Mouse (Mus musculus) limb, embryonic 14.5 days (tissue): ENCODE results near the gene Rbms1. TPM values are rescaled to one million over a fixed set of nuclear protein-coding genes. Genes with fewer than 3 reads are reported as not detected.

Experiments
- ATAC-seq: fragments of 200-750 bp; cut with Nextera tagmentation; 2 replicates; pipeline ENCODE4 v1.8.0; 2017; ENCODE audit warnings: low read depth, moderate number of reproducible peaks, moderate TSS enrichment; ENCODE audit not compliant: low FRiP score
- DNase-seq: peaks from one replicate; pipeline ENCODE4 v3.0.0-alpha.2; 2015; ENCODE audit warnings: low spot score
- H3K27ac ChIP-seq: fragments of 300-500 bp; sonication (generic); replicated peaks from 2 replicates; pipeline ENCODE4 v1.5.1; 2014; ENCODE audit warnings: low read depth, mild to moderate bottlenecking, low read length, moderate library complexity, mixed read lengths
- H3K27me3 ChIP-seq: fragments of 300-500 bp; sonication (generic); 2 replicates; pipeline ENCODE4 v1.6.1; 2014; ENCODE audit warnings: low read length, mixed read lengths; ENCODE audit not compliant: control insufficient read depth, insufficient read depth
- H3K36me3 ChIP-seq: fragments of 300-500 bp; sonication (generic); 2 replicates; pipeline ENCODE4 v1.6.1; 2014; ENCODE audit warnings: mild to moderate bottlenecking, low read length, moderate library complexity, mixed read lengths; ENCODE audit not compliant: control insufficient read depth, insufficient read depth
- H3K4me1 ChIP-seq: fragments of 300-500 bp; sonication (generic); 2 replicates; pipeline ENCODE4 v1.6.1; 2014; ENCODE audit warnings: antibody characterized with exemption, low read length, mixed read lengths; ENCODE audit not compliant: control insufficient read depth, insufficient read depth
- H3K4me2 ChIP-seq: fragments of 300-500 bp; sonication (generic); replicated peaks from 2 replicates; pipeline ENCODE4 v1.6.1; 2014; ENCODE audit warnings: low read depth, mild to moderate bottlenecking, low read length, moderate library complexity; ENCODE audit not compliant: severe bottlenecking
- H3K4me3 ChIP-seq: fragments of 300-500 bp; sonication (generic); replicated peaks from 2 replicates; pipeline ENCODE4 v1.5.1; 2014; ENCODE audit warnings: low read length
- H3K9ac ChIP-seq: fragments of 300-500 bp; sonication (generic); 2 replicates; pipeline ENCODE4 v1.6.1; 2014; ENCODE audit warnings: mild to moderate bottlenecking, low read depth, low read length, moderate library complexity; ENCODE audit not compliant: severe bottlenecking
- H3K9me3 ChIP-seq: fragments of 300-500 bp; sonication (generic); 2 replicates; pipeline ENCODE4 v1.6.1; 2016; ENCODE audit warnings: low read length; ENCODE audit not compliant: control insufficient read depth
- POLR2A ChIP-seq: fragments of 200-500 bp; IDR thresholded peaks from 2 replicates; pipeline ENCODE4 v1.8.0; 2012; ENCODE audit warnings: inconsistent platforms, mild to moderate bottlenecking, moderate library complexity, borderline replicate concordance; ENCODE audit not compliant: insufficient read depth, insufficient read length; ENCODE audit errors: extremely low read depth
- WGBS: fragments of 180-500 bp; shearing (Covaris S2); extraction: QIAGEN DNeasy Blood & Tissue Kit; methylation state at CpG from one replicate; pipeline ENCODE4 v1.1.7; 2014; 5-methylcytosine and 5-hydroxymethylcytosine counted together
- polyA plus RNA-seq, 2 experiments: library from polyadenylated mRNA; depleted of rRNA in 1 of 2; stranded (reverse) in 1 of 2; unstranded in 1 of 2; fragments of >200 nt; fragmentation: Nextera tagmentation in 1 of 2; extraction: Ambion mirVana in 1 of 2; gene quantifications; 2 replicates each; pipeline versions ENCODE4 v1.2.1 to v1.2.3; 2012 to 2014

Gene Rbms1
- polyA plus RNA-seq, 2 experiments = 84.9 to 118 TPM

GRCm38 (mm10) chr2:60840922-60841321, 122.1 kb downstream of the Rbms1 start:
- Histone ChIP-seq H3K27ac (no peak overlapping the region), H3K27me3 (no peaks in the 10 kb centered on the region), H3K4me1 (peaks cover 31% of the 10 kb centered on the region), H3K36me3 (peaks cover 16% of the 10 kb centered on the region), H3K9me3 (no peaks in the 10 kb centered on the region), H3K4me2 (no peak overlapping the region), H3K9ac (no peak overlapping the region), H3K4me3 (no peak overlapping the region)
- 66% methylated on average over 4 of the region's 4 CpGs for WGBS
- ATAC-seq (no peak), DNase-seq (no peak)
- TF ChIP-seq POLR2A = no peak

DNA sequence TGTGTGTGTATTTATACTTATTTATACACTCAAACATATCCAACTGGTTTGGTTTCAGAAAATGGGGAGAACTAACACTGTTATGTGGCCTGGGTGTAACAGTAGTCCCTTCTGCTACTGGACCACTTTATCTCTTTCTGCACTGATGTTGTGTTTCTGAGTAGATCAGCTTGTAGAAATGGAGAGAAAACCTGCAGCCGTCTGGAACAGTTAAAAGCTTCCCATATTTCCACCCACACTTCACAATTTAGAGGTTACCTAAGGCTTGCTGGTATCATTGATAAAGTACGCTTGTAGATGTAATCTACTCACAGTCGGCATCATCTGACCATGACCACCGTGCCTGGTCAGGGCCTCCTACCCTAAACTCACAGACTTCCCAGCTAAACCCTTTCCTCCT, 123.5 kb downstream of the Rbms1 start:
- H3K4me2 ChIP-seq = no peak overlapping the region
- ATAC-seq = no peak
- H3K9ac ChIP-seq = no peak overlapping the region
- no peak overlapping the region for H3K27ac ChIP-seq
- H3K9me3 ChIP-seq = no peaks in the 10 kb centered on the region
- peaks cover 16% of the 10 kb centered on the region for H3K36me3 ChIP-seq
- DNase-seq = no peak
- H3K27me3 ChIP-seq = no peaks in the 10 kb centered on the region
- WGBS = 86% methylated on average over 4 of the region's 4 CpGs
- no peak overlapping the region for H3K4me3 ChIP-seq
- H3K4me1 ChIP-seq = peaks cover 28% of the 10 kb centered on the region
- no peak for TF ChIP-seq POLR2A

GRCm38 (mm10) chr2:60838856-60839255, 124.1 kb downstream of the Rbms1 start:
- ATAC-seq (no peak), DNase-seq (no peak)
- 68% methylated on average over 5 of the region's 5 CpGs for WGBS
- H3K9ac ChIP-seq = no peak overlapping the region
- H3K4me3 ChIP-seq = no peak overlapping the region
- H3K27ac ChIP-seq = no peak overlapping the region
- no peaks in the 10 kb centered on the region for H3K27me3 ChIP-seq
- peaks cover 30% of the 10 kb centered on the region for H3K4me1 ChIP-seq
- no peaks in the 10 kb centered on the region for H3K9me3 ChIP-seq
- no peak overlapping the region for H3K4me2 ChIP-seq
- peaks cover 16% of the 10 kb centered on the region for H3K36me3 ChIP-seq
- TF ChIP-seq POLR2A = no peak

- Histone ChIP-seq H3K9ac (no peak overlapping the region), H3K27ac (no peak overlapping the region), H3K9me3 (no peaks in the 10 kb centered on the region), H3K36me3 (peaks cover 16% of the 10 kb centered on the region), H3K27me3 (no peaks in the 10 kb centered on the region), H3K4me3 (no peak overlapping the region), H3K4me1 (peaks cover 28% of the 10 kb centered on the region), H3K4me2 (no peak overlapping the region)
- no peak for TF ChIP-seq POLR2A
- DNase-seq (no peak), ATAC-seq (no peak)
- whole genome bisulfite sequencing = 86% methylated on average over 5 of the region's 5 CpGs
Measured at GRCm38 (mm10) chr2:60837616-60838015, 125.4 kb downstream of the Rbms1 start.

- Histone ChIP-seq H3K9ac (no peak overlapping the region), H3K27ac (no peak overlapping the region), H3K4me3 (no peak overlapping the region), H3K27me3 (no peaks in the 10 kb centered on the region), H3K4me2 (no peak overlapping the region), H3K4me1 (peaks cover 25% of the 10 kb centered on the region), H3K36me3 (peaks cover 6% of the 10 kb centered on the region; the same call in 1 of the 2 replicates), H3K9me3 (no peaks in the 10 kb centered on the region)
- TF ChIP-seq POLR2A = no peak
- DNase-seq (no peak), ATAC-seq (no peak)
- WGBS = 73% methylated on average over 7 of the region's 7 CpGs
Measured at GRCm38 (mm10) chr2:60836237-60836636, 126.8 kb downstream of the Rbms1 start.

DNA sequence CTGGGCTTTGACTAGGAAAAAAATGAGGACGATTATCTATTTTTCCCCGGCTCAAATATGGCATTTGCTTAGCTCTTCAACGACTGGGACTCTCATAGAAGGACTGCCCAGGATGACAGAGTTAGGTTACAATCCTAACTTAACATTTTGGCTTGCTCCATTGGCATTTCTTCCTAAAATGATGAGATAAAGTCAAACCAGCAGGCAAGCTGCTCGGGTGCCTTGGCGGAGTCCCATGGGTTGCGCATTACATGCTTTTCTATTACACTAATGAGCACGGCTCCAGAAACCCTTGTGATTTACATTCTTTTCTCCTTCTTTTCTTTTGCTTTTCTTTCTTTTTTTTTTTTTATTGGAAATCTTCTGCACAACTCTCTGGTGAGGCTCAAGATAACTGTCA, 128.7 kb downstream of the Rbms1 start:
- H3K9me3 ChIP-seq = no peaks in the 10 kb centered on the region
- ATAC-seq = no peak
- no peaks in the 10 kb centered on the region for H3K36me3 ChIP-seq
- no peak overlapping the region for H3K4me3 ChIP-seq
- DNase-seq = no peak
- no peak overlapping the region for H3K4me2 ChIP-seq
- H3K27me3 ChIP-seq = no peaks in the 10 kb centered on the region
- WGBS = 68% methylated on average over 7 of the region's 7 CpGs
- TF ChIP-seq POLR2A = no peak
- H3K9ac ChIP-seq = no peak overlapping the region
- H3K27ac ChIP-seq = no peak overlapping the region
- peaks cover 25% of the 10 kb centered on the region for H3K4me1 ChIP-seq
